Mouse (Mus musculus) retina, postnatal 7 days (tissue): Measurements from ENCODE around the gene Tgm2.

Experiments
- DNase-seq: peaks from one replicate; pipeline ENCODE4 v3.0.0-alpha.2; 2012; ENCODE audit warnings: low read depth, low spot score

The Tgm2 gene

GRCm38 (mm10) chr2:158115838-158116453, 30.3 kb downstream of the Tgm2 start:
- DNase-seq: no peak

- no peak for DNase-seq
These were observed 31.3 kb downstream of the Tgm2 start for GRCm38 (mm10) chr2:158114931-158115330.

GRCm38 (mm10) chr2:158113591-158114257, 32.5 kb downstream of the Tgm2 start:
- no peak for DNase-seq

GRCm38 (mm10) chr2:158109516-158109915, 36.7 kb downstream of the Tgm2 start:
- DNase-seq: no peak

GRCm38 (mm10) chr2:158106947-158107587, 39.2 kb downstream of the Tgm2 start:
- DNase-seq: peak; percentile 33

- no peak for DNase-seq
These were observed 40.6 kb downstream of the Tgm2 start for GRCm38 (mm10) chr2:158105605-158106004.

GRCm38 (mm10) chr2:158104966-158105365, 41.3 kb downstream of the Tgm2 start:
- DNase-seq: no peak

- no peak for DNase-seq
These were observed 44.5 kb downstream of the Tgm2 start for GRCm38 (mm10) chr2:158101768-158102167.

- no peak for DNase-seq
These were observed 46.7 kb downstream of the Tgm2 start for GRCm38 (mm10) chr2:158099537-158099936.

- DNase-seq: no peak
These were observed 47.5 kb downstream of the Tgm2 start for GRCm38 (mm10) chr2:158098730-158099129.

GRCm38 (mm10) chr2:158097071-158097470, 49.2 kb downstream of the Tgm2 start:
- no peak for DNase-seq

- no peak for DNase-seq
These were observed 51.4 kb downstream of the Tgm2 start for GRCm38 (mm10) chr2:158094846-158095245.

GRCm38 (mm10) chr2:158094300-158094699, 51.9 kb downstream of the Tgm2 start:
- DNase-seq: no peak

GRCm38 (mm10) chr2:158093345-158093744, 52.9 kb downstream of the Tgm2 start:
- DNase-seq: no peak

- DNase-seq: no peak
These were observed 56.1 kb downstream of the Tgm2 start for GRCm38 (mm10) chr2:158090096-158090495.

- no peak for DNase-seq
These were observed 61.8 kb downstream of the Tgm2 start for GRCm38 (mm10) chr2:158084486-158084885.

GRCm38 (mm10) chr2:158080622-158081241, 65.5 kb downstream of the Tgm2 start:
- DNase-seq: no peak

- no peak for DNase-seq
These were observed 66.3 kb downstream of the Tgm2 start for GRCm38 (mm10) chr2:158079843-158080395.

GRCm38 (mm10) chr2:158078971-158079370, 67.3 kb downstream of the Tgm2 start:
- no peak for DNase-seq

- DNase-seq: no peak
These were observed 68.3 kb downstream of the Tgm2 start for GRCm38 (mm10) chr2:158077981-158078380.

- no peak for DNase-seq
These were observed 69.5 kb downstream of the Tgm2 start for GRCm38 (mm10) chr2:158076690-158077089.

GRCm38 (mm10) chr2:158074835-158075234, 71.4 kb downstream of the Tgm2 start:
- no peak for DNase-seq
